Mouse (Mus musculus): ENCODE data around the gene Inpp5e. TPM values are rescaled to one million over a fixed set of nuclear protein-coding genes. Genes with fewer than 3 reads are reported as not detected.
"Not testable (repeated sequence)": the region's sequence is repeated elsewhere in the genome, so short reads cannot be mapped to it uniquely, and the experiment has no call there.

Inpp5e gene
- total RNA-seq, 1 experiment from 2014 or later = 15.6 TPM

DNA sequence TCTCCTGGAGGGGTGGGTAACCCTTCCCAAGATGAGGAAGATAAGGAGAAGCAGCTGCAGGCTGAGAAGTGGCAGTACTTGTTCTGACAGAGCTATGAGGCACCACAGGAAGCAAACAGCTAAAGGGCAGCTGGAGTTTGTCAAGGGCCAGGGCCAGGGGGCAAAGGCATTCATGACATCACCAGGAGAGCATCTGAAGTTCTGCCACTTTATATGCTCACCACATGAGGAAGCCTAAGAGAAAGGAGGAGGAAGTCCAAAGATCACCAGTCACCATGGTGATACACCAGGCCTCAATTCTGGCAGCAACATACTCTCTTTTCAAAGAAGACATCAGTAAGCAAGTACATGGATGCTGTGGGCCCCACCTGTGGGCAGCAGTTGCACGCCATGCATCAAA is 14.1 kb upstream of the Inpp5e start:
- ATAC-seq (replicated peaks; ENCODE audit: low read depth, poor library complexity, severe bottlenecking) = no peak

DNA sequence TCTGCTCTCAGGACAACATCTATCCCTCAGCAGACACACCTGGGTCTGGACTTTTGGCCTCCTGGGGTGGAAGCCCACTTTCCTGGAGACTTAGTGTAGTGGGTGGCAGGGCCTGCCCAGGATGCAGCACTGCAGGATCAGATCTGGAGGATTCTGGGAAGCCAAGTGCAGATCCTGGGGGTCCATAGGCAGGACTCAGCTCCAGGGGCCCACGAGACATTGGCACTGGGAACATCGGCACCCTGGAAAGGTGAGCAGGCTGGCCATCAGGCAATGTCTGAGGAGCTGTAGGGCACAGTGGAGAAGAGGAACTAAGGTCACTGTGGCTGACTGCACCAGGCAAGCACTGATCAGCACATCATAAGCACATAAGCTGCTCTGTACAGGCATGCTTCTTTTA is 13.0 kb upstream of the Inpp5e start:
- no peak for ATAC-seq (replicated peaks; ENCODE audit: low read depth, poor library complexity, severe bottlenecking)

DNA sequence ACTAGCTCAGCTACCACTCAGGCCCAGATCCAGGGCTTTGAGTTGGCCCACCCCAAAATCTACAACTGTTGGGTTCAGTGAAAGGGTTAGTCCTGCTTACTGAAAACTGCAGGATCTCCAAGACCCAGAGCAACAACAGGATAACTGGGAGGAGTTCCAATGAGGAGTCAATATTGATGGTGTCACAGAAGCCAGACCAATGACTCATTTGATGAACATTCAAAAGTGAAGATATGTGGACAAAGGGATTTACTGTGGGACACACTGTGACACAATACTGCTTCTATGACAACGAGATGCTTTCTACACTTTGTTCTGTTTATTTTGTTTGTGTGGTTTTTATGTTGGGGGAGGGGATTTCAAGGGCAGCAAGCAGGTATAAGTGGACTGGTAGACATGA is 9.1 kb upstream of the Inpp5e start:
- ATAC-seq (replicated peaks; ENCODE audit: low read depth, poor library complexity, severe bottlenecking) = no peak

DNA sequence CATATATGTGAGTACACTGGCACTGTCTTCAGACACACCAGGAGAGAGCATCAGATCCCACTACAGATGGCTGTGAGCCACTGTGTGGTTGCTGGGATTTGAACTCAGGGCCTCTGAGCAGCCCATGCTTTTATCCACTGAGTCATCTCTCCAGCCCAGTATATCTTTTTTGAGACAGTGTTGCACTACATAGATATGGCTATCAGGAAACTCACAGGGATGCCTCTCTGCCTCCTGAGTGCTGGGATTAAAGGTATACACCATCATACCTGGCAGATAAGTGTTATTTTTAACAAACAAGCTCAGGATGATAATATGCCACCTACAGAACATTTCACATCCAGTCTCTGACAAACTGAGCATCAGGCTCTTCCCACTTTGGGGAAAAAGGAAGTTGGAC is 8.1 kb upstream of the Inpp5e start:
- ATAC-seq (replicated peaks; ENCODE audit: low read depth, poor library complexity, severe bottlenecking) = no peak

DNA sequence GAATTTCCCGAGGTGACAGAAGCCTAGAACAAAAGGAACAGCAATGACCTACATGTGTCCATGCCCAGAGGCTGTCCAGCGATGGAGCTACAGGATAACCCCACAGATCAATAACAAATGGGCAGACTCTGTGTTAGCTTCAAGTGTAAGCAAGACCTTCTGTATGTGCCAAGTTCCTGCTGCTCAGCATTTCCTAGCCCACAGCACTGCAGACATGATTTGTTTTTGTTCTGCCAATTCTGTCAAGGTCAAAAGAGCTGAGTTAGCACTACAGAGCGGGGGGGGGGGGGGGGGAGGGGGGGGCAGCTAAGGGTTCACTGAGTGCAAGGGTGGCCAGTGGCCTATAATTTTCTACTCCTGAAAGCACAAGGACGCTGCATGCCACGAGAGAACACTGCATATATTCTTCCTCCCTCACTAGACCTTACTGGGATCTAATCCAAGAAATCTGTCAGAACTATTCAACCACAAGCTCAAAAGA is 2.0 kb upstream of the Inpp5e start:
- ATAC-seq (replicated peaks; ENCODE audit: low read depth, poor library complexity, severe bottlenecking) = no peak

DNA sequence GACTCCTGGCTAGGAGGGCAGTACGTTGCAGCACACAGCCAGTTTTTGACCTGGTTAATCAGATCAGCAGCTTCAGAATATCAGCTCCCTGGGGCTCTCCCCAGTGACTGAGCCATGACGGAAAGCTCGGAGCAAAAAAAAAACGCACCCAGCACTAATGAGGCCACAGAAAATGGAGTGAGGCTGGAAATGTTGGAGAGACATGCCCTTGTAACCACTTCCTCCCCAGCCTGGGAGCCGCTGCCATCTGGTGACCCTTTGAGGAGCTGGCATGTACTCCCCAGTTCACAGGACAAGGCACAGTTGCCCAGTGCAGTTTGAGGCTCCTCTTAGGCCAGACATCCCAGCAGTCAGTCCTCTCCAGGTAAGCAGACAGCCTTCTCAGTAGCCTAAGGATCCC is 1.1 kb upstream of the Inpp5e start:
- ATAC-seq (replicated peaks; ENCODE audit: low read depth, poor library complexity, severe bottlenecking) = no peak

DNA sequence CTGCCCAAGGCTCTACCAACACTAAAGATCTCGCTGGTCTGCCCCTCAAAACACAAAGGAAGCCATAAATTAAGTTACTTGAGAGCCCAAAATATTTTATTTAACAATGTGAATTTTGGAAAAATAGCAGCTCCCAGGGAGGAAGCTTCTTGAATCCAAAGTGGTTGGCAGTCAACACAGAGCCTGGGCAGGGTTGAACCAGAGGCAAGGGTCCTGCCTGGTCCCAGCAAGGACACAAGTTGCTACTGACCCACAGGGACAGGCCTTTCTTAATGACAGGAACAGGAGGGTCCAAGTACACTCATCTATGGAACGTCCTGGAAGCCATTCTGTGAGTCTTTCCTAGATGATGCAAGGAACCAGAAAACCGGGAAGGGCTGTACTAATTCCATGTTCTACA is 359 bp upstream of the Inpp5e start:
- ATAC-seq (replicated peaks; ENCODE audit: low read depth, poor library complexity, severe bottlenecking) = no peak

DNA sequence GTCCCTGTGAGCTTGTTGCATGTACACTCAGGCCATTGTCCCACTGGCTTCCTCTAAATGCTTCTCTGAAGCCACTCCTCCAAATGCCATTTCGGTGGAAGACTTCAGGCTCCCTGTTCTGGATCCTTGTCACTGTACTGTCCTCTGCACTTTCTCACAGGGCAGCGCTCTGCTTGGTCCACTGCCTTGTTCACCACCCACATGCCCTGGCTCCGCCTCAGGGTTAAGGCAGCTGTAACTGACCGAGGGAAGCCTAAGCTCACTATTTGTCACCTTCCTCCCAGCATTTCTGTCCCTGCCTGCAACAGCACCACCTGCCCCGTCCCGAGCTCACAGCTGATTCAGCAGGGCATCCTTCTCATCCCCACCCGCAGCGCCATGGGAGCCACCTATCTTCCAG is 5.7 kb downstream of the Inpp5e start:
- ATAC-seq (replicated peaks; ENCODE audit: low read depth, poor library complexity, severe bottlenecking) = no peak

DNA sequence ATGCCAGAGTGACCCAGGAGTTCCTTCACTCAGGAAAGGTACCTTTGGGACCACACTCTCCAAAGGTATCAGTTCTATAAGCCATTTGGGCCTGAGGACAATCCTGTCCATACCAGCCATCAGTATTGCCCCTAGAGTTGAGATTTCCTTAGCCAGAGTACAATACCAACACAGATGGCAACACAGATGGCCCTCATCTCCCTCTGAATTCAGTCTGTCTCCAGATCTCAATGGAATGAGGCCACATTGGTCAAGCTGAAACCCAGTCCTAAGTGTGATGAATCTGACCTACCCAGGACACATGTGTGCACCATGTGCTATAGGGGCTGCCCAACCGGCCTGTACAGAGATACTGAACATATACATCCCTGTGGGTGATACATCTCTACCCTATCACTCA is 6.7 kb downstream of the Inpp5e start:
- no peak for ATAC-seq (replicated peaks; ENCODE audit: low read depth, poor library complexity, severe bottlenecking)

DNA sequence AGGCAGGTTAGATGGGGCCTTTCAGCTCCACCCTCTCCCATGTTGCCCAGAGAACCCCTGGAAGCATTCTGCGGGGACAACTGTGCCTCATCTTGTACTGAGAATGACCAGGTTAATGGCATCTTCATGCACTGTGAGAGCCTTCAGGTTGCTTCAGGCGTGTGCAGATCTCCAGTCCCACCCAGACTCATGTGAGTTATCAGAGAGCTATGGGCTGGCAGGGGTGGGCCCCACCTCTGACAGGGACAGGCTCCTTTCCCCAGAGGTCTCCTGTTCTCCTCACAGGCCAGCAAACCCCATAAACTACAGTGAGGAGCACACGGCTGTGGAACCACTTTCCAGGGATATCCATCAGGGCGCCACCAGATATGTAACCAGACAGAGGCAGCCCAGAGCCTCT is 8.0 kb downstream of the Inpp5e start:
- ATAC-seq (replicated peaks; ENCODE audit: low read depth, poor library complexity, severe bottlenecking) = no peak

DNA sequence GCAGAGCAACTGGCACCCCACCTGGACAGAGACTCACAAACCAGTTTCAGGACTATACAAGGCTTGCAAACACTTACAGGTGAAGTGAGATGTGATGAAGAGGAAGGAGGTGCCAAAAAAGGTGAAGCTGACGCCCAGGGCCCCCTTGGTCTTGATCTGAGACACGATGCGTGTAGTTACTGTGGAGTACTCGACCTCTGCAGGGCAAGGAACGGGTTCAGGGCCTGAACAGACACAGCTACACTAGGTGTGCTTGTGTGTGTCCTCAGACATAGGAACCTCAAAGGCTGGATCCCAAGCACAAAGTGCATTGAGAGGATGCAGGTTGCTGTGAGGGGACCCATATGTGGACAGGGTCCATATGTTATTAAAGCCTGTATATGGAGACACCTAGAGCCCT is 8.7 kb downstream of the Inpp5e start:
- ATAC-seq (replicated peaks; ENCODE audit: low read depth, poor library complexity, severe bottlenecking) = no peak

DNA sequence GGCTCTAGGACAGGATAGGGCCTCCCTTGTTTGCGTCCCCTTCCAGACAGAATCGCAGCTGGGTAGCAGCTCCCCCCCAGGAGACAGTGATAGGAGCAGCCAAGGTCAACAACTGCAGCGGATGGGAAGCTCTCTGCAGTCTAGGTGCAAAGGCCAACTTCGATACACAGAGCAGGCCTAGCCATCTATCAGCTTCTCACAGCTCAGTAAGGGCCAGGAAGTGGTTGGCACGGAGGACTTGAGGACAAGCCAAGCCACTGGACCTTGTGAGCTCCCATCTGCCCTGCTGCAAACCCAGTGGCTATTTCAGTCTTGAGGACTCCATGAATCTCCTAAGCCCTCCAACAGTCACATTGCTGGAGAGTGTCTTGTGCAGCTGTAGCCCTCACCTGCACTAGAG is 9.4 kb downstream of the Inpp5e start:
- ATAC-seq (replicated peaks; ENCODE audit: low read depth, poor library complexity, severe bottlenecking) = no peak

DNA sequence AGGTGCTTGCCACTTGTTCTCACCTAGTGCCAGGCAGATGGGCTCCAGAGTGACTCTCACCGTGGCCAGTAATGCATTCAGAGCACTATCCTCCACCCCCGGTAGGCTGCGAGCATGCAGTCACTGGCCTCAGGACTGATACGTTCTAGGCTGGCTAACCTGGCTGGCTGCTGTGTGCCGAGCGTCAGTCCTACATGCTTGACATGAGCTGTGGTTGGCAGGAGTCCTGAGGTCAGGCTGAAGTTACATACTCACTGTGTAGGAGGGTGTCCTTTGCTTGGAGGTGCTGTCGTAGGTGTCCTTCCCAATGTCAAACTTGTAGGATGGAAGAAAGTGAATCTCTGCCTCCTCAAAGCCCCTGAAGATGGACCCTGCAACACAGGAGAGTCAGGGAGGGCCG is 10.0 kb downstream of the Inpp5e start:
- no peak for ATAC-seq (replicated peaks; ENCODE audit: low read depth, poor library complexity, severe bottlenecking)

DNA sequence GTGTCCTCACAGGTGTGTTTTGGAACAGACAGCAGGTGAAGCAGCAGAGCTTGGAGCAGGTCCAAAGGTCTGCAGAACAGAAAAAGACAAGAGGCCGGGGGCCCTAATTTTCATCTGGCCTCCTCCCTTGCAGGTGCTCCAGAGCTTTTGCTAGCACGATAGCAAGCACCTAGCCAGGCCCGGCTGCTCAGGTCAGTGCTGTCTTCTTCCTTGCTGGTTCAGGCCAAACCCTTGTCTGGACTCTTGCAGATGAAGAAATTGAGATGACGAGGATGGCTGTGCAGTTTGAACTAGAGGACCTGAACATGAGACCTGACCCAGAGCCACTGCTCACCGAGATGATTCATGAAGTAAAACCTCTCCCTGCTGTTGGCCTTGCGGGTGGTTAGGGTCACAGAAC is 17.4 kb downstream of the Inpp5e start:
- no peak for ATAC-seq (replicated peaks; ENCODE audit: low read depth, poor library complexity, severe bottlenecking)

DNA sequence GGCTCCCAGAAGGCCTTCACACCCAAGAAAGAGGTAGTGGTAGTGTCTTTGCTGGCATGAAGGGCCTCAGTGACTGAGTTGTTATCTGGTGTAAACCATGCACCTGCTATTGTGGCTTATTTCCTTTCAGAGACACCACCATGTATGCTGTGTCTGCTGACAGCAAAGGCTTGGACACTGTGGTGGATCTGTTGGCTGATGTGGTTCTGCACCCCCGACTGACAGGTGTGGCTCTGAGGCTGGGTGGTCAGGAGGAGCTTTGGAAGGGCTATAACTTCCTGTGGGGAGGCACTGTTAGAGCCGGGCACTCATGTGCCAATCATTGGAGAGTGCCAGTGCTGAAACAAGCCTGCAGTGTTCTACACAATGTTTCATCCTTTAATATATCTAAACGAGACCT is 18.0 kb downstream of the Inpp5e start:
- no peak for ATAC-seq (replicated peaks; ENCODE audit: low read depth, poor library complexity, severe bottlenecking)

DNA sequence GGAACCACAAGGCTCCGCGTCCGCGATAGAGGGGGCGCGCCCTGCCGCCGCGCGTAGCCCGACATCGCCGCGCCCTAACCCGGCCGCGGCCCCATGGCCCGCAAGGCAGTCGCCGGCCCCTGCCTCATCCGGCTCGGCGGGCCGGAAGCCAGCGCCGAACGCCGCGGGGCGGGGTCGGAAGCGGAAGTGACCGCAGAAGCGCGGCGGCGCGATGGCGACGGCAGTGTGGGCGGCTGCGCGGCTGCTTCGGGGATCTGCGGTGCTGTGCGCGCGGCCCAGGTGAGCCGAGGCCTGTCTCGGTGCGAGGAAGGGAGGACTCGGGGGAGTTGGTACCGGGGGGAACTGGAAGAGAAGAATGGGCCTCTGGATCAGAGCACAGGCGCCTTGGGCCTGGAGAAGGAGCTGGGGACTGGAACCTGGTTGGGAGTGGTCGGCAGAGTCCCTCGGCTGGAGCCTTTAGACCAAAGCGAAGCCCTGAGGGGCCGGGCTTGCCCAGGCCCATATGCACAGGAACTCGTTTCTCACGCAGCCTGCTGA is 19.8 kb downstream of the Inpp5e start, which contains the start of the genes Entr1 and Pmpca:
Gene Entr1, minus strand, starts transcription at position 163 of the 537 bp plus-strand sequence.
Gene Pmpca, plus strand, starts transcription at position 186 of the 537 bp plus-strand sequence.
- ATAC-seq (replicated peaks; ENCODE audit: low read depth, poor library complexity, severe bottlenecking) = peak; percentile 75

DNA sequence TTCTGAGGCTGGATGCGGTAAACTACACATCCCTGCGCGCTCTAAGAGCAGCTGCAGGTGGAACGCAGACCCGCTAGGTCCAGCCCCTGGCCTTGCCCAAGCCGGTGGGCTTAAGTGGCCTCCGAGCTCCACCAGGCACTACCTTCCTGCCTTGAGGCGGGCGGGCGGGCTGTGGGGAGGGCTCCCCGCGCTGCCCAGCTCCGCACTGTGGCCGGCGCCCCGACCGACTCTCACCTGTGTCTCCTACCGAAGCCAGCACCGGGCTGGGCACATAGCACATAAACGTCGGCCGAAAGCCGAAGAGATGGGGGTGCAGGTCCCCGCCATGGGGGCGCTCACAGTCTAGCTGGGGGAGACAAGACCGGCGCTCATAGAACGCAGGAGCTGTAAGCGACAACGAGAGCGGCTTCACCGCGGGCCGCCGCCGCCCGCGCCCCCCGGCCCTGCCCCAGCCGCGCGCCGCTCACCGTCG is 20.3 kb downstream of the Inpp5e start:
- ATAC-seq (replicated peaks; ENCODE audit: low read depth, poor library complexity, severe bottlenecking) = no peak

DNA sequence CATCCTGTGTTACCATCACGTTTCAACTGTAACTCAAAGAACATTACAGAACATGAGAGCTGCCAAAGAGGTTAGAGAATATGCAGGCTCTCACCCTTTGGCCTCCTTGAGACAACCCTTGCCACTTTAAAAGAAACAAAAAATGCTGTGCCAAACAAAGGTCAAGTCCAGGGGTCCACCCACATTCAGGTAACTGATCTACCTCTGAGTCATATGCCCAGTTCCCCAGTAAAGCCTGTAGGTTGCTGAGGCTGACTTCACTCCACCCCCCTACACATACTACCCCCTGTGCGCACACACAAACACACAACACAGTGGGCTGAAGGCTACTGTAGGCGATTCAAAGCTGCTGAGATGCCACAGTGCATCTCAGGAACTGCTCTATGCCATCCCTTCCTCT is 21.3 kb downstream of the Inpp5e start:
- no peak for ATAC-seq (replicated peaks; ENCODE audit: low read depth, poor library complexity, severe bottlenecking)

DNA sequence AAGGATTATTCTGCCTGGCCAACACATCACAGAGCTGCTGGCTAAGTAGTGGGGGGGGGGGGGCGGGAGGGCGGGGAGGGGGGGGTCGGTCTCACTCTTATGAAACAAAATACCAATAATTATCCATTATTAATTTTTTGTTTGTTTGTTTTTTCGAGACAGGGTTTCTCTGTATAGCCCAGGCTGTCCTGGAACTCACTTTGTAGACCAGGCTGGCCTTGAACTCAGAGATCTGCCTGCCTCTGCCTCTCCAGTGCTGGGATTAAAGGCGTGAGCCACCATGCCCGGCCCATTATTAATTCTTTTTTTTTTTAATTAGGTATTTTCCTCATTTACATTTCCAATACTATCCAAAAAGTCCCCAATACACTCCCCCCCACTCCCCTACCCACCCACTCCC is 28.1 kb downstream of the Inpp5e start:
- ATAC-seq (replicated peaks; ENCODE audit: low read depth, poor library complexity, severe bottlenecking) = not testable (repeated sequence)

DNA sequence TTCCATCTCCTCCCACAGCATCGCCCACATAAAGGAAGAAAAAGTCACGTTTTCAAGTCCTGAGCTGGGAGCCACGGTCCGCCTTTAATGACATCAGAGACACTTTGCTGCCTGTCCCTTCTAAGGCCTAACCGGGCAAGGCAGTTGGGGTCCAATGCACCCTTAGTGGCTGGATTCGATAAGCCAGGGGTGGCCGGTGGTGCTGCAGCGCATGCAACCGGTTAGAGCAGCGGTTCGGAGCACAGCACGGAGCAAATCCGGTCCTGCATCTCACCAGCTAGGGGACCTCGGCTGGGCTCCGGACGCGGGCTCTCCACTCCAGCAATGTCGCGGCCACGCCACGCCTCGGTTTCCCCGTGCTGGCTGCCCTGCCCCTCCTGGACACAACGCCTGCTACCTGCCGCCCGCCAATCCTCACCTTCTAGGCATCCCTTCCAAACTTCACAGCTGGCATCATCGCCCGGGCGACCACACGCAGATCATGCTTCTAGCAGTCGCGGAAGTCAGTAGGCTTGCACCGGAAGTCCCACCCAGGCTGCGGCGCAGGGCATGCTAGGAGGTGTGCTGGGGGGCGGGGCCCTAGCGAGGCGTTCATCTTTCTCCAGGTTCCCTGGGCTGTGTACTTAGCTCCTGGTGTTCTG is 28.8 kb downstream of the Inpp5e start, which contains the start of gene Snapc4:
Gene Snapc4, minus strand, starts transcription at position 523 of the 641 bp plus-strand sequence.
- peak; percentile 97 for ATAC-seq (replicated peaks; ENCODE audit: low read depth, poor library complexity, severe bottlenecking)

DNA sequence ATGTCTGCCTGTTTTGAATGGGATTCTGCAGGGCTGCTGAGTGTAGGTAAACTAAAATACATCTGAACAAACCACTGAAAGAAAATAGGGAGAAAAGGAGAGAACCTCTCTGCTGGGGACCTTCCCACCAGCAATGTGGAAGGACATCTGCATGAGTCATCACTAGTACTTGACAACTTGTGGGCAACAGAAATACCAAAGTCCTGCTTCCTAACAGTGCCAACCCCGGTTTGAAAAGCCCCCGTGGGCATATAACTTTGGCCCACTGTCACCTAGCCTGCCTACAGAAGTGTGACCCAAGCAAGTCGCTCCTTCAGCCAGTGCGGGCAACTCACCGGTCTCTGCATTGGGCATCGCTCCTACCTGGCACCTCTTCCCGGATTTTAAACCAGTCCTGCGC is 36.6 kb downstream of the Inpp5e start:
- ATAC-seq (replicated peaks; ENCODE audit: low read depth, poor library complexity, severe bottlenecking) = no peak

DNA sequence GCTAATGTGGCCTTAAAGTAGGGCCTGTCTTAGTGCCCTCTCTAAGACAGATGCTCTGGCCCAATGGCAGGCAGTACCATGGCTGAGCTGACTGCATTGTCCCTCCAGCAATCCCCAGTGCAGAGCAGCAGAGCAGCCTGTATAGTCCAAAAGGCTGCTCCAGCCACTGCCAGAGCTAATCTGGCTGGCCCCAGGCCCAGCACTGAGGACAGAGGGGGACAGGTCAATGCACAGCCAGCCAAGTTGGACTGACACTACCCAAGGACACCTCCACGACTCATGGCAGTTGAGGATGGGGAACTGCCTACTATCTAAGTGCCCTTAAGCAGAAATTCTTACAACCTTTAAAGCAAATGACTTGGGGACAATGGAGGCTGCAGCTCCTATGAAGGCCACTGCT is 40.4 kb downstream of the Inpp5e start:
- ATAC-seq (replicated peaks; ENCODE audit: low read depth, poor library complexity, severe bottlenecking) = no peak

Measured in common myeloid progenitor, adult 5-6 weeks (primary cell).